Mouse (Mus musculus) cerebellum, postnatal 25 days (tissue): ENCODE measurements at regions not wholly inside any gene's neighbourhood (a gene's known extent, or its start where the extent isn't known, plus 50 kb on each side); places are given as distances from the start of the nearest gene placed in this dataset.
A peak's percentile ranks its signal among the peaks of the same experiment; 100 is the strongest.

Source experiments
- DNase-seq, 2 experiments: peaks; one replicate each; pipeline ENCODE4 v3.0.0; 2021; ENCODE audit warnings: mixed read lengths in 2 of 2

DNA sequence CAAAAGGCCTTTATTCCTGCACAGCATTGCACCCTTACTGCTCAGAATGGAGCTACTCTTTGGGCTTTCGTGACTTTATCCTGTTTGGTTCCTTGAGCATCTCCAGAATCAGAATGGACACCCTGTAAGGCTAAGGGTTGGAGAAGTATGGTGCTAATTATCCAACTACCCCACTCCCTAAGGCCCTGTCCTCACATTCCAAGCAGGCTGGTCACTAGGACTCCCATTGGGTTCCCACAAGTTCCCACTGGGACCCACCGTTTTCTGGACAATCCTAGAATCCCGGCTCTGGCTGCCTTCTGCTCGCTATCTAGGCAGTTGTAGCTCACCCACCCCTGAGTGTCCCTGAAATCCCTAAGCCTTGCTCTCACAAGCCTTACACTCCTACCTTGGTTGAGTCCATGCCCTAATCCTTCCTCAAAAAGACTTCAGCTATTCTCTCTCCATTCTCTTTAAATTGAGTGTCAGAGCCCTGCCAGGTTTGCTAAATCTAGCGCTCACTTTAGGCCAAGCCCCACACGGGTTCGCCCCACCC, 146.1 kb downstream of the Efcab1 start:
- DNase-seq, result no peak

DNA sequence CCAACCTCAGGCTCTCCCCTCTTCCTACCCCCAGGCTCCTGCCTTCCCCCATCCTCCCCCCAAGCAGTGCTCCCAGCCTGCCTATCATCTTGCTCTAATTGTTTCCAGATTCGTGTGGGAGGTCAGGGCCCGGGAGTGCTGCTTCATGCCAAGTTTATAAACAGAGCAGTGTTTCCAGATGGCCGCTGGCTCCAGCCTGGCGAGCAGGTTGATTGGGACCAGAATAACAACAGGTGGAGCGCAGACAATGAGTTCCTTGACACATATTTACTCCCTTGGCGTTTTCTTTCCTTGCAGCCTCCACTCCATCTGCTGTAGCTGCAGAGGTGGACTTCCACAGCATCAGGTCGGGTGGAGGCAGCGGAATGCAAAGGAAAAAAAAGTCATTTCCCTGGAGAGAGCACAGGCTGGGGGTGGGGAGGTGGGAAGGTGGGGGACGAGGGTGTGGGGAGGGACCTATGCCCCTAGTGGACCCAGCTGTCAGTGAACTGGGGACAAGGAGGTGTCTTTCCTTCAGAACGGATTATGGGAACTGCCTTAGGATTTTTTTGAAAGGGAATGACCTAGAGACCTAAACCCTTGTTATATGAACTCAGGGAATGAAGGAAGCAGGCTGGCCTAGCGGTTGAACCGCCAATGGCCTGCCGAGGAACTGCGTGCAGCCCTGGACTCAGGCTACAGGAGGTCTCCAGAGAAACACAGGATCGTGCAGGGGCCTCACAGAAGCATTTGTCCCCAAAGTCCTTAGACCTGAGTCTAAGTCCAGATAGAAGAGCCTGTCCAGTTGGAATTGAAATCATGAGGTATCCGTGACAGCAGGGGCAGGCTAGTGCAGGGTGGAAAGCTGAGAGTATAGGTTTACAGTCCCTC, 146.8 kb downstream of the Efcab1 start:
- DNase-seq, result peak; percentile 46 to 69

- DNase-seq, result no peak
These were observed 147.4 kb downstream of the Efcab1 start for GRCm38 (mm10) chr16:15053840-15054239.

GRCm38 (mm10) chr16:15054306-15055001, 148.0 kb downstream of the Efcab1 start:
- no peak for DNase-seq

DNA sequence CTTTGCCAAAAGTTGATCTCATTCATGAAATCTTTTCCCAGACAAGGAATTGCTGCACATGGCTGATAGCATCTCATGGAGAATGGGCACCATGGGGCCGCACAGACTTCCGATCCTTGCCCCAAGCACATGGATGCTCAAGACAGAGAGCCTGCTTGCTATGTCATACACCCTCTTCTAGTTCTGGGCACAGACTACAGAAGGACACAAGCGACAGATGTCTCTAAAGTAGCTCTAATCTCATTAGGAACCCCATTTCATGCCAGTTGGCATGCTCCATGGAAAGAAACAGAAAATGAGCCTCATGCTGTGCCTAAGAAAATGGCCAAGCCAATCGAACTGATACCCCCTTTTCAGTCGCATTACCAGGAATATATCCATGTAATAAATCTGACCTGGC, 149.3 kb downstream of the Efcab1 start:
- DNase-seq, result no peak

DNA sequence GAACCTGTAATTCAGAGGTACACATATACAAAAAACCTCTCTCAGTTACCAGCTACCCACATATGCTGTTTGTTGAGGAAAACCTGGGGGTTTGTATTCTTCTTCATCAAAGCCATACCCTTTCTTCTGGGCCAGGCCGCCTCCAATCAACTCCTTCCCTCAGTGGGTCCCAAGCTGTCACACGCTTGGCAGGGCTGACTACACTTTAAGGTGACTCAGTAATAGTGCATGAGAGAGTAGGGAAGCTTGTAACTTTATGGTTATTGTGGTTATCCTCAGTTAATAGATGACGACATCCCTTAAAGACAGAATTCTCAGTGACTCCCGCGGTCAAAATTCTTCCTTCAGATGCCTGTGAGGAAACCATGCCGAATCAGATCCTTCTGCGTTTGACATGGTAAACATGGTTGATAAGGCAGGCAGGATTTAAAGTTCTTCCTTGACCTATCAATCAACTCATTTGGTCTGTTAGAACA, 164.1 kb downstream of the Efcab1 start:
- DNase-seq, result no peak

DNA sequence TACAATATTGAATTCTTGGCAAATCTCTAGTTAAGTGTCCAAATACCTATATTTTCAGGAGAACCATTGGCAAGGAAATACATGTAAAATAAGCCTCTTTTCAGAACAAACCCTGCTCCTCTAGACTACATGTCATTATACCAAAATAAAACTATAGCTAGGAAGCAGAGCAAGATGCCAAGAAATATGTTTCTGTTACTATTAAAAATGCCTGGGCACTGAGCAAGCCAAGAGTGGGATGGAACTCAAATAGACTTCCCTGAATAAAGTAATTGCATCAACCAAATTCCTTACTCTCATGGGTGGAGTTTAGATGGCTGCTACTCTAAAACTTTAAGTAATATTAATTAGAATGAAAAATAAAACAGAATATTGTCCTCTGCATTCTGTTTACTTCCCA, 168.0 kb downstream of the Efcab1 start:
- no peak for DNase-seq

DNA sequence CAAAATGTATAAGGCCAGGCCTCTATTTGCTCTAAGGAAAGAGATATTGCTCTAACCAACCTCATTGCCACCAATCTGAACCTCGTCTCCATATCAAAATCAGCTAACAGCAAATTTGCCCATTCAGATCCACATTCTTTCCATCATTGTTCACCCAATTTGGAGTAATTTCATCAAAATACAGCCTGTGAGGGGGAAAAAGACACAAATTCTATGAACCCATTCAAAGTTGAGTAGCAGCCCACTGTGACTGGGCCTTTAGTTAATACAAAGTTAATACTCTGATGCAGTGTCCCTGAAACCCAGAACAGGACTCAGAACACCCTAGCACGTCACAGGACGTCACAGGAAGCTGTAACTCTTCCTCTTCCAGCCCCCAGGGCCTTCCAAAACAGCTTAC, 177.3 kb downstream of the Efcab1 start:
- no peak for DNase-seq

GRCm38 (mm10) chr16:15084147-15084752, 177.8 kb downstream of the Efcab1 start:
- DNase-seq, result no peak

DNA sequence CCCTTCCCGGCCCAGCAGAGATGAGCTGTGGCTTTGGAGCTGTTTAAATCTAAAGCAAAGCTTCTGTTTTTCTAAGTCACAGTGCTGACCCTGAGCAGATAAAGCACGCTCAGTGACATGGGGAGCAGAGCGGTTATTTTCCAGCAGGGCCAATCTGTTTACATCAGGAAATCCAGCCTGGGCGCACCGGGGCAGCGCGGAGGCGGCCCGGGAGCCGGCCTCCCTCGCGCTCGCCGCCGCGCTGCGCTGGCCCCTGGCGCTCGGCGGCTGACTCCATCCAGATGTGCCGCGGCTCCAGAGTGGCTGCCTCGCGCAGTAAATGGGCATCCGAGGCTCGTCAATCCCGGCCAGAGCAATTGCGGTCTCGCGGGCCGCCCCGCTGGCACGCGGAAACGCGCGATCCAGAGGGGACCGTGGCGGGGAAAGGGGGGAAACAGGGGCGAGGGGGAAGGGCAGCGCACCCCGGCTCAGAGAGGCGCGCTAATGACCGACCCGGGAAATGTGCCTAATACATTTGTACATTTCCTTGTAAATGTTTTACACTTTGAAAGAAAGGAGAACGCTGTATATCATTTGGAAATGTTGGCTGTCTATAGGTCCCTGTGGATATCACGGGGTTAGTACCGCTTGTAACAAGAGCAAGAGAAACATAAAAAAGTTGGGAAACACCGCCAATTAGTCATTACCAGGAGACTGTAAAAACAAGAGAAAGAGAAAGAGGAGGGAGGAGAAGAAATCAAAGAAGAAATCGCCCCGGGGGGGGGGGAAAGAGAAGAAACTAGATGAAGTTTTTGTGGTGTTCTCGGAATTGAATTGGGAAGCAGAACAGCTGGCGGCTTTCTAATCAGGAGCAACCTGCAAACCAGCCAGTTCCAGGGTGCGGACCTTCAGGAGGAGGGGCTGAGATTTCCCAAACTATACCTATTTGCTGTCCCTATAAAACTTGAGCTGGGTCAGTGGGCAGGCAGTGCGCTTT, 178.6 kb downstream of the Efcab1 start:
- DNase-seq, result peak in 1 of 2 experiments; percentile 4

DNA sequence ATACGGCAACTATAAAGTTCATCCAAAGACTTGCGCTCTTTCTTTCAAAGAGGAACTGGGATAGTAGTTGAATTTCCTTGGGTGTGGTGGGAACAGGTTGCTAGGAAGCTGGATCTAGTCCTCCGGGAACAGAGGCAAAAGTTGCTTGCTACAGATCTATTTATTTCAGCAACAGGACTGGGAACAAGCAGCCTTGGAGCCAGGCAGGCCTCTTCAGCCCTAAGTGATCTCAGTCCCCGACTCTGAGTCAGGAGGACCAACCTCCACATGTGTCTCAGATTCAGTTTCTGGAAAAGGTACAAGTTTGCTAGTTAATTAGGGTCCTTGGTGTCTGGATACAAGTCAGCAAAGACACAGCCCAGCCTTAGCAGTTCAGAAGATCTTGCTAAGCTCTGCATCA, 180.2 kb downstream of the Efcab1 start:
- no peak for DNase-seq

DNA sequence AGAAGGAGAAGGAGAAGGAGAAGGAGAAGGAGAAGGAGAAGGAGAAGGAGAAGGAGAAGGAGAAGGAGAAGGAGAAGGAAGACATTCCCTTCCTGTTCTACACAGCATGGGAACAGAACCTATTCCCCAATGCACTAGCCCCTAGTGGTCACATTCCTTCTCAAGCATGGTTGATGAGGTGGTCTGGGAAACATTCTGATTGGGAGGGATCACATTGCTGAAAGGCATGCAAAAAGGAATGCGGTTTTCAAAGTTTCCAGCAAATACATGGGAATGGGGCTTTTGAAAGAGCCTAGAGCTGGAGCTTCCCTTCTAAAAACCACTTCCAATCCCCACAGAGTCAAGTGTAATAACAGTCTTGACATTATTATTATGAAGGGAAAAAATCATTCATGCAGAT, 197.5 kb downstream of the Efcab1 start:
- no peak for DNase-seq

- no peak for DNase-seq
These were observed 200.8 kb downstream of the Efcab1 start for GRCm38 (mm10) chr16:15107234-15107633.

DNA sequence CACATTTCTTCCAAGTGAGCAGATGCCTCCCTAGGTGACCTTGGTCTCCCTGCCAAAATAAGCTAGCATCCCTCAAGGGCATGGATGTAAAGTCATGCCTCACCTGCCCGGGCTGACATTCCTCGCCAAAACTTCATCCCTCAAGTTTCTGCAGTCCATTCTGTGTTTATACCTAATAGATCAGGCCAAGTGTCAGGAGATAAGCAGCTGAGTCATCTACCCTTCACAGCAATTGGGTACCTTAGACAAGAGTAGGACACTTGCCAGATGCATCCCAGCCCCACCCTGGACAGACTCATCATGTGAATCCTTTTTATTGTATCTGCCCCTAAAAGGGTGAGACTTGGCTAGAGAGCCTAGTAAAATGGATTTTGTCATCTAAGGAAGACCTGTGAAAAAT, 204.1 kb upstream of the Gm21897 start:
- DNase-seq, result no peak

DNA sequence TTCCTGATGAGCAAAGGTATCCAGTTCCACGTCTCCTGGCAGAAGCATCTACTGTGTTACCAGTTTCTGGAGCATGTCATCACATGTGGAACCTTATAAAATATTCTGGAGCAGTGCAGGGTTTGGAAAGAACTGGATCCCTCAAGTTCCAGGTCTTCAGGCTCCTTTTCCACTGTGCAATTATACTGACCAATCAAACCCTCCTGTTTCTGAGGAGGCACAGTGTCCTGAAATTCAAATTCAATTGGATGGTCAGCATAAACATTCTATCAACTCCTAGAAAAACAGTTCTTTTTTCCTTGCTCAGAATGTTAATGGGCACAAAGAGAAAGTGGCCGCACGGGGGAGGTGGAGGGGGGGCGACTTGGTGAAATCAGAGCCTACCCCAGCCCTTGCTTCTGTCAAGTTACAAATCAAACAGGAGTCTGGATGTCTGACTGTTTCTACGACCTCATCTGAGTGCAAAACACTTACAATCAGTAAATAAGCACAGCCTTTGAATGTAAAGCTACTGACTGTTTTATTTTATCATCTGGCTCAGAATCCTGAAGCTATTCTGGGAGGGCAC, 203.2 kb upstream of the Gm21897 start:
- DNase-seq, result no peak

DNA sequence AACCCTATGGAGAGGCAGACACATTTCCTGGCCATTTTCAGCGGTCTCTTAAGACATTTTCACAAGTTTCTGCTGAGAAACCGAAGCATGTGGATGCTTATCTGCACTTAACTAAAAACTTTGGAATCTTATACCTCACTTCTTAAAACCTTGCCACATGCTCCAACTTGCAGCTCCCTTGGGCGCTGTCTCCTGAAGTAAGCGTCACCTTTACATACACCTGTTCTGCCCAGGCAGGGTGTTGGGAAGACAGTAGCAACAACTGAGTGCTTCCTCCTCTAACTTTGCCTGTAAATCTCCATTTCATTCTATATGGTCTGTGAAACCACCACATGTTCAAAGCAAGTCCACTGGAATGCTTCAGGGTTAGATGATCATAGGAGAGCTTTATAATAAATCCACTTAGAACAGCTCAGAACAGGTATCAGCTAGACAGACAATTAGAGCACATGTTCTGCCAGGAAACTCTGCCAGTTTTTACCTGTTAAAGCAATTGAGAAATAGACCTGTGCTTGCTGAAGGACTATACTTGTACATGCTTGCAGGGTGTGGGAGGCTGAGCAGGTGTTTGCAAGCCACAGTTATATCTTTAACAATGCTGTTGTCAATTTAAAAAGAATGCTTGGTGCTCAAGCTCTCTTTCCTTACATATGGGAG, 202.6 kb upstream of the Gm21897 start:
- no peak for DNase-seq

DNA sequence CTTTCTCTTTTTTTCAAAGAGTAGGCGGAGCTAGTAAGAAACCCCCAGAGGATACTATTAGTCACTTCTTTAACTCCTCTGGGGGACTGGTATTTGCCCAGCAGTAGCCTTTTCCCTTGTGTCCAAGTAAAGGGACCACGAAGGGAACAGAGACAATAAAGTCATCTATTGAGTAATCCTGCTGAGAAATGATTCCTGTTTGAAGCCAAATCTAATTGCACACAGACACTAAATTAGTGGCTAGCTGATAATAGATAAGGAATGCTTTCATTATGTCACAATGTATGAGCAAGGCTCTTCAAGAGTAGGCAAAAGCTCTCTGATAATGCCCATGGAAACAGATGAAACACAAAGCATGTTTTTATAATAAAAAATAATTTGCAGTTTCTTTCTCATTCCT, 201.9 kb upstream of the Gm21897 start:
- DNase-seq, result no peak

GRCm38 (mm10) chr16:15119799-15120198, 197.5 kb upstream of the Gm21897 start:
- peak in 1 of 2 experiments; percentile 8 for DNase-seq

DNA sequence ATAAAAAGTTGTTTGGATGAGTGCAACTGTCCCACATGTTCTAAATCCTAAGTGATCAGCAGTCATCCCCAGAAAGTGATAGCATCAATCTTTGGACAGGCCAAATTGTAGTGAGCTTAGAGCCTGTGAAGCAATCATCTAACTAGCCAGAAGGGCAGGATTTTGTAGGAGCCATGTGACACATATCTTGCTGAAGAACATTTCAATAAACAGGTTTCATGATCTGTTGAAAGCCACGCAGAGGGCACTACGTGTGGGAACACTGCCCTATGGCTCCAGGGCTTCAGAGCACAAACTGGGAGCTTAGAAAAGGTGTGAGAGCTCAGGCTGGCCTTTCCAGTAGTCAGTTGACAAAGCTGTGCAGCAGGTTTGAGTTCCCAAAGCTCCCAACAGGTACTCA, 188.3 kb upstream of the Gm21897 start:
- DNase-seq, result no peak

GRCm38 (mm10) chr16:15129806-15130205, 187.5 kb upstream of the Gm21897 start:
- no peak for DNase-seq

- no peak for DNase-seq
These were observed 159.4 kb upstream of the Gm21897 start for GRCm38 (mm10) chr16:15157852-15158251.
